Mouse (Mus musculus): ENCODE data around the gene Tlk2.

The Tlk2 gene

GRCm38 (mm10) chr11:105317769-105318168 lies 139.2 kb downstream of the Tlk2 start:
- DNase-seq: no peak

DNA sequence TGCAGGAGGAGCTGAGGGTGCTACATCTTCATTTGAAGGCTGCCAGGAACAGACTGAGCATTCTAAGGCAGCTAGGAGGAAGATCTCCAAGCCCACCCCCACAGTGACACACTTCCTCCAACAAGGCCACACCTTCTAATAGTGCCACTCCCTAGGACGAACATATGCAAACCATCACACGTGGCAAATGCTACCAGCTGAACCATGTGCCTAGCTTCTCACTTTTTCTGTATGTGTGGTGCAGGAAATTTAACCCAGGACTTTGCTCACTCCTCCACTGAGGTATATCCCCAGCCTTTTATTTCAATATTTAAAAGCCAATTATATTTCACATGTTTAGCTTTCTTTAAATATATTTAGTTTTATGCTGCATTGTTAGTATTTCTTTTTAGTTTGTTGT lies 142.5 kb downstream of the Tlk2 start:
- no peak for DNase-seq

DNA sequence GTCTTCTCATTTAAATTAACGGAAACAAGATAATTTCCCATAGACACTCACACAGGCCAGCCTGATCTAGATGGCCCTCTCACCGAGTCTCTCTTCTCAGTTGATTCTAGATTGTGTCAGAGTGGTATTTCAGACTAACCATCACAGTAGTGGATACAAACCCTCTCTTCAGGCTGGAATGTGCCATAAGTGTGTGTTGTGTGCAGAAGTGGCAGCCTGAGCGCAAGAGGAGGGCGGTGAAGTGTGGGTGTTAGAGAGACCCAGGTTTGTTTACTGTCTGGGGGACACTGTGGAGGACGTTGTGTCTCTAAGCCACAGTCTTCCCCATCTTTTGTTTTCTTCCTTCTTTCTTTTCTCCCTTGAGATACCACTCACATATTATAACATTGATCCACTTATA lies 144.9 kb downstream of the Tlk2 start:
- no peak for DNase-seq

- no peak for DNase-seq
Measured at GRCm38 (mm10) chr11:105327101-105327500, 148.5 kb downstream of the Tlk2 start.

DNA sequence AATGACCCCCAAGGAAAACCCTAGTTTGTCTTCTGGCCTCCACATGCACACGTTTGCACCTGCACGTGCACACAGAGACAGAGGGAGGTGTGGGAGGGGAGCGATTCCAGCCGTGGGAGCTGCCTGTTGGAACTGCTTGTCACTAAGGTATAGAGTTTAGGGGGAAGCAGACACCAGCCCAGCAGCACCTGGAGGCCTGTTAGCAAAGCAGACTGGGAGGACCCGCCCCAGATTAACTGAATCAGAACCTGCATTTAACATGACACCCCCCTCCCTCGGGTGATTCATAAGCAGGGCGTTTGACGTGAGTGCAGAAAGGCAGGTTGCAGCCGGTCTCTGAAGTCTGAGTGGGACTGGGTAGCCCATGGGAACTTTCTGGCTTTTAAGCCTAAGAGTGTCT lies 151.4 kb downstream of the Tlk2 start:
- no peak for DNase-seq

DNA sequence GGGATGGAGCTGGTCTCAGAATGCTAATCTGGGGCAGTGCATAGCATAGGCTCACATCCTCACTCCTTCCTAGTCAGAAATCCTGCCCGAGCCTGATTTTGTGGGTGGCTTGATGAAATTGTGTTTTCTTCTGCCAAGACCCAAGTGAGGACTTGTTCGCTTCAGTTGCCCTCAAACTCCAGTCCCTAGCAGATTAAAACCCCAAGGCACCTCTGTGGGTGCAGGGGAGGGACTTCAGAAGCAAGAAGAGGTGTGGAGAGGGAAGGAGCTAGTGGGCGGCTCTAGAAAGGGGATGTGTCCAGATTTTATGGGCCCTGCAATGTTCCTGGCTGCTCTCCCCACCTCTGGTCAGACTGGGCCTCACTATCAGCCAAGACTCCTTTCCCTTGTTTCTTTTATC lies 152.5 kb downstream of the Tlk2 start:
- DNase-seq: no peak

GRCm38 (mm10) chr11:105331732-105332131 lies 153.1 kb downstream of the Tlk2 start:
- peak; percentile 45 for DNase-seq

- DNase-seq: peak; percentile 52
Measured at GRCm38 (mm10) chr11:105332468-105332867, 153.9 kb downstream of the Tlk2 start.
